Mouse (Mus musculus) mesoderm, embryonic 11.5 days (tissue): ENCODE results near the gene Hoxa4.

ENCODE experiments used
- DNase-seq: peaks from one replicate; pipeline ENCODE4 v3.0.0-alpha.2; 2012; ENCODE audit warnings: low read depth, low spot score

The Hoxa4 gene

DNA sequence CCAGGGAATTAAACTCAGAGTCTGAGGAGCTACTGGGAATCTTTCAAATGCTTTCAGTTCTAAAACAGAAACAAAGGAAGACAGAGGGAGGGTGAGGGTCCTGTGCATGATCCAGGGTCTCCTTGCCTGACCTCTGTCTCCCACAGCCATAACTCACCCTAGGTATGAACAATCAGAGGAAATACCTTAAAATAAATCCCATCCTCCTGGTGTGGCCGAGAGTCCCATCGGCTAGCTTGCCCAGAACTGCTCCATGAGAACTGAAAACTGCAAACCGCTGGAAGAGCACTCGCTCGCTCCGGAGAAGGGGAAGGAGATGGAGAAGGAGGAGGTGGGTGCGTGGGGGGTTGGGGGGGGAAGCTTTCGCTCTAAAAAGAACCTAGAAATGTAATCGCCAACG is 11.9 kb downstream of the Hoxa4 start:
- DNase-seq: no peak

GRCm38 (mm10) chr6:52178918-52179665 is 12.5 kb downstream of the Hoxa4 start:
- DNase-seq: no peak

GRCm38 (mm10) chr6:52177806-52178205 is 13.7 kb downstream of the Hoxa4 start:
- no peak for DNase-seq

- peak; percentile 87 for DNase-seq
Measured at GRCm38 (mm10) chr6:52177061-52177735, 14.4 kb downstream of the Hoxa4 start, which contains the start of gene 5730596B20Rik. Gene 5730596B20Rik (plus strand): TSS chr6:52177498.

GRCm38 (mm10) chr6:52176391-52176790 is 15.2 kb downstream of the Hoxa4 start:
- no peak for DNase-seq

GRCm38 (mm10) chr6:52175864-52176263 is 15.7 kb downstream of the Hoxa4 start:
- DNase-seq: peak; percentile 89

DNA sequence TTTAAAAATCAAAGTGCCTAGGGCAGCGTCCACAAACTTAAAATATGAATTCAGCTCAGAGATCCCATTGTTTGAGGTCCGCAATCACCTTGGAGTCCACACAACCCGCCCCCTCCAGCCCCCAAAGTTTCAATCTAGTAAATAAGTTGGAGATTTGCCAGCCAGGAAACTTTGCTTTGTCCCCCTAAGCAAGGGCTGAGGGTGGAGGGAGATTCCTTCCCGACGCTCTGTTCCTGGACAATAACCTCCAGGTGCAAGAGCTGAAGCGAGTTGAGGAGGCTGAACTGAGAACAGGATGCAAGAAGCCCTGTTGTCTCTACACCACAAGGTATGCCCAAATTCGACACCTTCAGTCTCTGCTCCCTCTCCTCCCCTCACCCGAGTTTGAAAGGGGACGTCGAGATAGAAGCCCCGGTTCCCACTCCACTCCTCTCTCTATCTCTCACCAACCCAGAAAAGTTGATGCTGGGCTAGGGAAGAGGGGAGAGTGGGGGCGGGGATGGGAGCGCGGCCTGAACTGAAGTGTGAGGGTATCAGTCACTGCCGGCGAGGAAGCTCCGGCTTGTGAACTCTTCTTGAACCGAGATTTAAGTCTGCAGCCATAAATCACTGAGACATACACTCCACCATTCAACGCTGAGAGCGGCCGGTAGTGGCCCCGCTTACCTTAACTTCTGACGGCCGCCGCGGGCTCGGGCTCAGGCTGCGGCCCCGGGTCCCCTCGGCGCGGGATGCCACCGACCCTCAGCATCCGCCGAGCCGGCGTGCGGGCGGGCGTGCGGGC is 16.4 kb downstream of the Hoxa4 start:
- peak; percentile 93 for DNase-seq

DNA sequence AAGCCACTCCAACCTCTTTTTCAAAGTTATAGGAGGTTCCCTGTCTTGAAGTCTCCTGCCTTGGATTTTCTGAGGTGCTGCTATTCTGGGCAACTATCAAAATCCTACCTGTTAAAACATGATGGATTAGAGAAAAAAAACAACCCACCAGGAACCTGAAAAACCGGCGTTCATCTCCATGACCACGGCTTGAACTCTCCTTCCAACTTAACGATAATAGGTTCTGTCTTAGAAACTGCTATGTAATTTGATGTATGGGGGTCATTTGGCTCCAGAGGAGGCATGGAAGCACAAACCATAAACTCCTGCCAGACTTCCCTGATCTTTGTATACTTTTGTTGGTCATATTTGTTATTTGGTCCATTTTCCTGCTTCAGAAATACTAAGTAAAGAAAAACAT is 17.9 kb downstream of the Hoxa4 start:
- no peak for DNase-seq

GRCm38 (mm10) chr6:52172501-52172900 is 19.1 kb downstream of the Hoxa4 start:
- peak; percentile 97 for DNase-seq

DNA sequence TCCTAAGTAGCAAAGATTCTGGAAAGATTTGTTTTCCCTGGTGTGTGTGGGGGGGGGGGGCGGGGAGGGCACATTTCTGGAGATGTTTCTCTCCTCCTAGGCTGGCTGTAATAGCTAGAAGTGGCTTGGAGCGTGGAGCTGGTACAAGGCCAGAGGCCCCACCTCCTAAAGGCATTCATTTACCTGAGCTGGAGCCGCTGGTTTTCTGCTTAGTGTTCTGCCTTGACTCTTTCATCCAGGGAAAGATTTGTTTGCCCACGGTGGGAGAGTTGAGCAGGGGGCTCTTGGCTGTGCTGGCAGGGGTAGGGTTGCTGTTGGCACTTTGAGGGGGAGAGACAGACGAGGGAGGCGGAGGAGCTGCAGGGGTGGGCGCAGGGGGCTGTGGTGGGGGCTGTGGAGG is 19.6 kb downstream of the Hoxa4 start:
- no peak for DNase-seq

DNA sequence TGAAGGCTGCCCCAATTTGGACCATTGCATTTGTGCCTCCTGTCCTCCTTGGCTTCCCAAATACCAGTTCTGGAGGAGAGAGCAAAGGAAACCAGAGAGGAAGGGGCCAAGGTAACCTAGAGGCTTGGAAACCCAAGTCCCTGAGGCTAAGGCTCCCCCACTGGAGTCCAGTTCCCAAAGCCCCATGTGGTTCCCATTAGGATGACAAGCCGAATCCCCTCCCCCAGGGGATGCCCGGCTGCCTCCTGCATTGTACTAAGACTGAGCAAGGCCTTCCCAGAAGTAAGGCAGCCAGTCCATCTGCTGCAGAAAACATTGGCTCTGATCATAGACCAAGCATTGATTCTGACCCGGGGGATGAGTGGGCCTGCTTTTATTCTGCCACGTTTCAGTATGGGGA is 20.2 kb downstream of the Hoxa4 start:
- peak; percentile 88 for DNase-seq

DNA sequence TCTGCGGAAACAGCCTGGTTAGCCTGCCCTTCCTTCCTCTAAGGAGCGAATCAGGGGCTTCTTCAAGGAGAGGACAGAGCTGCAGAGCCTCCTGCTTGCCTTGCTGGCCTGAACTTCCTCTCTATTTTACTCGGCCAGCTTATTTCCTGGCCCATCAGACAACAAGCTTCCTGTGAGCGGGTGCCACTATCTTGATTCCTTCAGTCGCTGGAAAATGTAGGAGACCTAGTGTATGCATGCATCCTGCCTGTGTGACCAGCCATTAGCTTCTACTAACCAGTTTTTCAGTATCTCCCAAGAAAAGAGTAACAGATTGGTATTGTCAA is 20.7 kb downstream of the Hoxa4 start:
- DNase-seq: no peak

DNA sequence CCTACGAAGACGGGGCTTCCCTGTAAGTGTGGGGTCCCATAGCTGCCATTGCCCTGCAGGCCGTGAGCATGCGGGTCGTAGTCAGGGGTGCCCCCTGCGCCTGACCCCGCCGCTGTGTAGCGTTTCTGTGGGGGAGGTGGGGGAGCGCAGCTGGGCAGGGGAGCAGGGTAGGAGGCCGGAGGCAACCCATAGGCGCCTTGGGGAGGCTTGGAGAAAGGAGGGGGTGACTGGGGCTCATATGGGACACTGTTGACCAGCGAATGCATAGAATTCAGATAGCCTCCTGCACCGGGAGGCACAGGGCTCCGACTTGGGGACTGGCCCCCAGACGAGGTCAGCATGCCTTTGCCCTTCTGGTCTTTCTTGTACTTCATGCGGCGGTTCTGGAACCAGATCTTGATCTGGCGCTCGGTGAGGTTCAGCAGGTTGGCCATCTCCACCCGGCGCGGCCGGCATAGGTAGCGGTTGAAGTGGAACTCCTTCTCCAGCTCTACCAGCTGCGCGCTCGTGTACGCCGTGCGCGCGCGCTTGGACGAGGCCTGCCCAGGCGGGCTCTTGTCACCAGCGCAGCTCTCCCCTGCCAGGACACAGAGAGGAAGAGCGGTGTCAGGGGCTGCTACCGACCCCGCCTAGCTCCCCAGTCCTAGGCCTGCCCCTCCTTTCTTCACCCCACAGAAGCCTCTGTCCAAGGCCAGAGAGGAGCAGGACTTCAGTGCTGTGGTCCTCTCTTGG is 21.2 kb downstream of the Hoxa4 start:
- no peak for DNase-seq

DNA sequence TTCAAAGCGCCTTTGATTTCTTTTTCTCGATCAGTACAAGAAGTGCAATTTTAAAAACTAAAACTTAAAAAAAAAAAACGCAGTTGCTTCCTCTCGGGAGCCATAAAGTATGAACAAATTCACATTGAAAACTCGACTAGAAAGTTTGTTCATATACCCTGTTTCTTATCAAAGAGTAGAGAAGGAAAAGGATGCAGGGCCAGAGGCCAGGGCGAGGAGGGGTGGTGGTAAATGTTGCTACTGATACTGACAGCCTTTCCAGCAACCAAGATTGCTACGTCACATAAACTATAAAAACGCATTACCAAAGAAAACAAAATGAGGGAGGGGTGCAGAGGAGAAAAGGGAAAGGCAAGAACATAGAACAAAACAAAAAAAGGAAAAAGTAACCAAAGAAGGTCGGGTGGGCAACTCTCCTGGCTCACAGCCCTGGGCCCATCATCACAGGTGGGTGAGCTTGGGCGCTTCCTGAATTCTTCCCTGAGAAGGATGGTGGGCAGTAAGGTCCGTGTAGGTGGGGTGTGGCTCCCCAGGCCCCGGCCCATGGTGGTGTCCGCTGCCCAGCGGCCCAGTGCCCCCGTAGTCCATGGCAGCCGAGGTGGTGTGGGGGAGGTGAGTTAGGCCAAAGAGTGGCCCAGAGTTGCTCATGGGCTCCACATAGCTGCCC is 21.9 kb downstream of the Hoxa4 start:
- DNase-seq: no peak

DNA sequence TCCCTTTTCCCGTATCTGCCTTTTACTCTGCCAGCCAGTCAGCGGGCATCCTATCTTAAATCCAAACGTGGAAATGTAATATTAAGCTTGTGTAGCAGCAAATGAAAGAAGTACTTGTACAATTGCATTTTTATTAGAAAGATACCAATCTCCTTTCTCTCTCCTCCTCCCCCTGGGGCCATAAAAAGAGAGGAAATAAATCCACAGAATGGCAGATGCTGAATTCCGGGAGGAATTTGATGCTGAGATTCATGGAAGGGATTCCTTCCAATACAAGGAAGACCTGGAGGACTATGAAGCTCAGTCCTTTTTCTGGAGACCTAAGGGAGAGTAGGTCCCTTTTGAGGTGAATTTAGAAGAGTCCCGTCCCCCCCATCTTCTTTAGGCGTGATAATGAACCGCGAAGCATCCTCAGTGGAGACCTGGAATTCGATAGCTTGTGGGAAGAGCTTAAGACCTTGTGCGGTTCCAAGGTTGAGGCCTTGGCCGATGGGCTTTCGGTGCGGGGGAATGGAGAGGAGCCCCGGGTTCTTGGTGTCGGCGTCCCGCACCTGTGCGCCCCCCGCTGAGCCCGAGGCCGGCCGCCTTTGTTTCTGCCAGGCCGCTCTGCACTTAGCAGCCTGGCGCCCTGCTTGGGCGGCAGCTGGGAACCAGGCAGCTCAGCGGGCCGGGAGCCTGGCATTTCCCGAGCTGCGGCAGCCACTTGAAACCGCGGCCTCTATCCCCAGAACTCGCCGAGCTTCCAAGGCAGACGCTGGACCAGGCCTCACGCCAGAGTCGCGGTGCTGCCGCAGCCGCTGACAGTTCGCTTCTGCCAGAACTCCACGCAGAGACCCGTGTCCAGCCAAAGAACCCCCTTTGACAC is 23.1 kb downstream of the Hoxa4 start:
- no peak for DNase-seq

- no peak for DNase-seq
Measured at GRCm38 (mm10) chr6:52167736-52168161, 23.8 kb downstream of the Hoxa4 start.

- DNase-seq: no peak
Measured at GRCm38 (mm10) chr6:52167176-52167575, 24.4 kb downstream of the Hoxa4 start.

GRCm38 (mm10) chr6:52166431-52167077 is 25.0 kb downstream of the Hoxa4 start:
- no peak for DNase-seq

GRCm38 (mm10) chr6:52165441-52166370 is 25.8 kb downstream of the Hoxa4 start:
- no peak for DNase-seq
